Mouse (Mus musculus) natural killer cell, adult 2 months (primary cell): ENCODE data around the gene B430305J03Rik.
A peak's percentile ranks its signal among the peaks of the same experiment; 100 is the strongest.

Experiments used
- DNase-seq, 2 experiments: peaks; one replicate each; pipeline ENCODE4 v3.0.0; 2022; ENCODE audit warnings: low spot score in 2 of 2

Gene B430305J03Rik

GRCm38 (mm10) chr3:61365779-61366373 lies at the start of gene B430305J03Rik:
Gene B430305J03Rik (minus strand): TSS chr3:61365951.
- peak; percentile 23 to 25 for DNase-seq

GRCm38 (mm10) chr3:61409683-61410082 lies 43.9 kb upstream of the B430305J03Rik start:
- DNase-seq: peak; percentile 69 to 80

- no peak for DNase-seq
Measured at GRCm38 (mm10) chr3:61406921-61407320, 41.2 kb upstream of the B430305J03Rik start.

- DNase-seq: no peak
Measured at GRCm38 (mm10) chr3:61400823-61401387, 35.2 kb upstream of the B430305J03Rik start.

- no peak for DNase-seq
Measured at GRCm38 (mm10) chr3:61396728-61397127, 31.0 kb upstream of the B430305J03Rik start.

- no peak for DNase-seq
Measured at GRCm38 (mm10) chr3:61395382-61395781, 29.6 kb upstream of the B430305J03Rik start.

- DNase-seq: no peak
Measured at GRCm38 (mm10) chr3:61393520-61393919, 27.8 kb upstream of the B430305J03Rik start.

GRCm38 (mm10) chr3:61392881-61393280 lies 27.1 kb upstream of the B430305J03Rik start:
- no peak for DNase-seq

GRCm38 (mm10) chr3:61391564-61391963 lies 25.8 kb upstream of the B430305J03Rik start:
- DNase-seq: no peak

GRCm38 (mm10) chr3:61386368-61386767 lies 20.6 kb upstream of the B430305J03Rik start:
- DNase-seq: no peak

GRCm38 (mm10) chr3:61376001-61376400 lies 10.2 kb upstream of the B430305J03Rik start:
- no peak for DNase-seq

- DNase-seq: no peak
Measured at GRCm38 (mm10) chr3:61368446-61368845, 2.7 kb upstream of the B430305J03Rik start.

GRCm38 (mm10) chr3:61364978-61365778 lies 573 bp downstream of the B430305J03Rik start:
- DNase-seq: peak; percentile 21 to 24

- DNase-seq: no peak
Measured at GRCm38 (mm10) chr3:61364661-61364977, 1.1 kb downstream of the B430305J03Rik start.

GRCm38 (mm10) chr3:61363989-61364660 lies 1.6 kb downstream of the B430305J03Rik start:
- peak; percentile 90 to 91 for DNase-seq

- peak; percentile 77 to 80 for DNase-seq
Measured at GRCm38 (mm10) chr3:61363161-61363988, 2.4 kb downstream of the B430305J03Rik start.

GRCm38 (mm10) chr3:61362821-61363160 lies 3.0 kb downstream of the B430305J03Rik start:
- no peak for DNase-seq

GRCm38 (mm10) chr3:61361338-61361737 lies 4.4 kb downstream of the B430305J03Rik start, which contains the start of gene Rap2b:
Gene Rap2b (plus strand): TSS chr3:61361638.
- no peak for DNase-seq

GRCm38 (mm10) chr3:61358756-61359293 lies 6.9 kb downstream of the B430305J03Rik start:
- DNase-seq: no peak

GRCm38 (mm10) chr3:61358107-61358506 lies 7.6 kb downstream of the B430305J03Rik start:
- DNase-seq: peak in 1 of 2 experiments; percentile 17

- DNase-seq: no peak
Measured at GRCm38 (mm10) chr3:61355464-61355863, 10.3 kb downstream of the B430305J03Rik start.
